Mouse (Mus musculus): ENCODE measurements around the gene Sycn.
"Not testable (repeated sequence)": the region's sequence is repeated elsewhere in the genome, so short reads cannot be mapped to it uniquely, and the experiment has no call there.

DNA sequence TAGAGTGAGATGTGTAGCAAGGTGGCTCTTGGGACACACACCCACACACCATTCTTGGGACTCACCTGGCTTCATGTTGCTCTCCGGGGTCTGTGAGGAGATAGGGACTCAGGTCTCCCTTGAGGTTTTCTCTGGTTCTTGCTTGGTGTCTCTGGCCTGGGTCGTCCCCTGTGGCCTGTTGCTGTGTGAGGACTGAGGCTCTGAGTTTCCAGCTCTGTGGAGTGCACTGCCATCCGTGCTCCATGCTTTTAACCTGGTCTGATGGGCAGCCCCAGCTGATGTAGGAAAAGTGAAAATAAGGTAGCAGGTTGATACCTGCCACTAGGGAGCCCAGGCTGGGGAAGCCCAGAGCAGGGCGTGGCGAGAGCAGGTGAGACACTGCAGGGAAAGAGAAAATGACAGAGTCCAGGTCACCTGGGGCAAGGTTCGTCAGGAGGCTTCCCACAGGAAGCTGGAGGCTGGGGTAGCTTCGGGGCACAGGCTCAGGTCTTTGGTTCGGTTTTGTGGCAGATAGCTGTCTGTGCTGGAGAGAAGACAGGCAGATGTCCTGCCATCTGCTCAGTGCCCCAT lies 30.2 kb upstream of the Sycn start, which contains the start of gene Ifnl2:
- not testable (repeated sequence) for TF ChIP-seq CTCF (IDR thresholded peaks at IDR 0.05; ENCODE audit: borderline replicate concordance, extremely low read depth, insufficient read depth, insufficient read length); POLR2A (IDR thresholded peaks at IDR 0.05; ENCODE audit: borderline replicate concordance, extremely low read depth, insufficient read depth, insufficient read length, poor library complexity, severe bottlenecking)

Data from brain, embryonic 14.5 days (tissue).